Mouse (Mus musculus) ES-Bruce4 (cell line): ENCODE measurements at regions not wholly inside any gene's neighbourhood (a gene's known extent, or its start where the extent isn't known, plus 50 kb on each side); places are given as distances from the start of the nearest gene placed in this dataset.

Source experiments
- H3K27ac ChIP-seq: 2 replicates; pipeline ENCODE4 v1.5.1; 2012; ENCODE audit warnings: low read length, inconsistent platforms; ENCODE audit not compliant: insufficient read depth
- H3K27me3 ChIP-seq: 2 replicates; pipeline ENCODE4 v1.6.1; 2012; ENCODE audit warnings: mild to moderate bottlenecking, low read length, inconsistent platforms; ENCODE audit not compliant: control insufficient read depth, poor library complexity, insufficient read depth, severe bottlenecking
- H3K36me3 ChIP-seq: 2 replicates; pipeline ENCODE4 v1.6.1; 2012; ENCODE audit warnings: inconsistent platforms, mild to moderate bottlenecking, low read length, moderate library complexity; ENCODE audit not compliant: control insufficient read depth, poor library complexity, insufficient read depth, severe bottlenecking
- H3K4me1 ChIP-seq: one replicate; pipeline ENCODE4 v1.8.1; 2011; ENCODE audit warnings: low read length; ENCODE audit not compliant: control insufficient read depth, insufficient read depth
- H3K4me3 ChIP-seq: 2 replicates; pipeline ENCODE4 v1.5.1; 2011; ENCODE audit warnings: low read depth, mild to moderate bottlenecking, low read length
- H3K9ac ChIP-seq: 2 replicates; pipeline ENCODE4 v1.6.1; 2012; ENCODE audit warnings: low read depth, mild to moderate bottlenecking, inconsistent platforms; ENCODE audit not compliant: poor library complexity, severe bottlenecking
- H3K9me3 ChIP-seq: replicated peaks from 2 replicates; pipeline ENCODE4 v1.6.1; 2012; ENCODE audit warnings: mild to moderate bottlenecking, low read length, inconsistent platforms; ENCODE audit not compliant: control insufficient read depth, poor library complexity, insufficient read depth, severe bottlenecking
- CTCF ChIP-seq: IDR thresholded peaks from one replicate; pipeline ENCODE4 v1.8.1; 2011; ENCODE audit warnings: low read depth, low read length
- EP300 ChIP-seq: IDR thresholded peaks from 2 replicates; pipeline ENCODE4 v1.6.1; 2011; ENCODE audit warnings: low read depth, low read length; ENCODE audit not compliant: insufficient read depth
- POLR2A ChIP-seq: IDR thresholded peaks from one replicate; pipeline ENCODE4 v1.8.1; 2011; ENCODE audit warnings: low read length; ENCODE audit not compliant: insufficient read depth

GRCm38 (mm10) chr8:109280540-109280939, 213.3 kb upstream of the Pmfbp1 start:
- H3K9me3 ChIP-seq, result no peaks in the 10 kb centered on the region
- H3K27ac ChIP-seq, result no peak overlapping the region
- no peaks in the 10 kb centered on the region for H3K36me3 ChIP-seq
- peaks cover 2% of the 10 kb centered on the region for H3K27me3 ChIP-seq
- no peak overlapping the region for H3K4me3 ChIP-seq
- TF ChIP-seq POLR2A (no peak), CTCF (no peak), EP300 (no peak)
- H3K4me1 ChIP-seq, result no peaks in the 10 kb centered on the region
- H3K9ac ChIP-seq, result no peak overlapping the region

- H3K9ac ChIP-seq, result no peak overlapping the region
- H3K4me3 ChIP-seq, result no peak overlapping the region
- H3K36me3 ChIP-seq, result no peaks in the 10 kb centered on the region
- TF ChIP-seq POLR2A (no peak), CTCF (no peak), EP300 (no peak)
- H3K9me3 ChIP-seq, result no peaks in the 10 kb centered on the region
- H3K4me1 ChIP-seq, result no peaks in the 10 kb centered on the region
- no peak overlapping the region for H3K27ac ChIP-seq
- peaks cover 2% of the 10 kb centered on the region for H3K27me3 ChIP-seq
Measured at GRCm38 (mm10) chr8:109281598-109281997, 212.2 kb upstream of the Pmfbp1 start.

GRCm38 (mm10) chr8:109310670-109311386, 183.0 kb upstream of the Pmfbp1 start:
- H3K27ac ChIP-seq, result no peak overlapping the region
- no peak overlapping the region for H3K9ac ChIP-seq
- no peaks in the 10 kb centered on the region; the same call in 1 of the 2 replicates for H3K27me3 ChIP-seq
- H3K4me1 ChIP-seq, result no peaks in the 10 kb centered on the region
- no peaks in the 10 kb centered on the region for H3K9me3 ChIP-seq
- no peaks in the 10 kb centered on the region for H3K36me3 ChIP-seq
- TF ChIP-seq POLR2A (no peak), CTCF (no peak), EP300 (no peak)
- H3K4me3 ChIP-seq, result no peak overlapping the region

- no peak overlapping the region for H3K4me3 ChIP-seq
Measured at GRCm38 (mm10) chr8:109311484-109312210, 182.2 kb upstream of the Pmfbp1 start.

GRCm38 (mm10) chr8:109312731-109313130, 181.1 kb upstream of the Pmfbp1 start:
- no peaks in the 10 kb centered on the region for H3K9me3 ChIP-seq
- H3K27ac ChIP-seq, result no peak overlapping the region
- H3K27me3 ChIP-seq, result no peaks in the 10 kb centered on the region; the same call in 1 of the 2 replicates
- no peaks in the 10 kb centered on the region for H3K4me1 ChIP-seq
- no peak overlapping the region for H3K4me3 ChIP-seq
- no peak overlapping the region for H3K9ac ChIP-seq
- TF ChIP-seq POLR2A (no peak), EP300 (no peak), CTCF (no peak)
- no peaks in the 10 kb centered on the region for H3K36me3 ChIP-seq

More at GRCm38 (mm10) chr8:109311484-109312210, 182.2 kb upstream of the Pmfbp1 start:
- Histone ChIP-seq H3K27me3 (no peaks in the 10 kb centered on the region; the same call in 1 of the 2 replicates), H3K9ac (no peak overlapping the region), H3K4me1 (no peaks in the 10 kb centered on the region), H3K9me3 (no peaks in the 10 kb centered on the region), H3K27ac (no peak overlapping the region), H3K36me3 (no peaks in the 10 kb centered on the region)
- TF ChIP-seq POLR2A, result no peak
- TF ChIP-seq CTCF, result no peak
- TF ChIP-seq EP300, result no peak

GRCm38 (mm10) chr8:109320955-109321354, 172.9 kb upstream of the Pmfbp1 start:
- Histone ChIP-seq H3K4me1 (no peaks in the 10 kb centered on the region), H3K27ac (no peak overlapping the region), H3K9me3 (no peaks in the 10 kb centered on the region), H3K36me3 (no peaks in the 10 kb centered on the region), H3K27me3 (no peaks in the 10 kb centered on the region), H3K4me3 (no peak overlapping the region), H3K9ac (no peak overlapping the region)
- TF ChIP-seq POLR2A (no peak), CTCF (no peak), EP300 (no peak)
